Mouse (Mus musculus) gastrocnemius, postnatal 10 days (tissue): Measurements from ENCODE around the gene Cxcr3. TPM values are rescaled to one million over a fixed set of nuclear protein-coding genes. Genes with fewer than 3 reads are reported as not detected.

Source experiments
- total RNA-seq, 2 experiments: library from RNA; stranded (reverse); gene quantifications; 2 replicates each; pipeline ENCODE4 v1.2.3; 2021

Cxcr3 gene
- total RNA-seq, 2 experiments from 2014 or later, result 0.29 to 0.40 TPM

Other genes starting within 250 kb of the Cxcr3 start
- gene Taf1, start 201.5 kb downstream of the Cxcr3 start, total RNA-seq, result 10 to 100 TPM; 10.4 to 14.3 TPM
- 10 to 100 TPM; 56.5 to 82.2 TPM for gene Ogt, start 94.2 kb downstream of the Cxcr3 start, total RNA-seq
- gene Gm4779, start 60.2 kb upstream of the Cxcr3 start, total RNA-seq, result not detected
- gene 8030474K03Rik, start 60.4 kb upstream of the Cxcr3 start, total RNA-seq, result not detected
- gene Nhsl2, start 115.1 kb upstream of the Cxcr3 start, total RNA-seq, result 1 to 10 TPM; 5.7 to 8.6 TPM